Mouse (Mus musculus) erythroid progenitor cell, adult 5-6 weeks (primary cell): Measurements from ENCODE around the gene Grin2b. TPM values are rescaled to one million over a fixed set of nuclear protein-coding genes. Genes with fewer than 3 reads are reported as not detected.

Experiments
- ATAC-seq: replicated peaks from 2 replicates; pipeline ENCODE4 v1.8.0; 2016; ENCODE audit warnings: moderate number of reproducible peaks, mild to moderate bottlenecking, moderate TSS enrichment, inconsistent platforms; ENCODE audit not compliant: poor library complexity, low FRiP score, severe bottlenecking
- total RNA-seq, 2 experiments: library from RNA; stranded (forward) in 1 of 2; stranded (reverse) in 1 of 2; fragments of 150-400 nt in 1 of 2; fragments of 186-747, 209-891 nt in 1 of 2; gene quantifications; 2 replicates each; pipeline versions ENCODE4 v1.2.3 to v1.2.4; 2015 to 2017; ENCODE audit warnings: low replicate concordance in 2 of 2

Grin2b gene
- total RNA-seq, 2 experiments from 2014 or later = not detected

DNA sequence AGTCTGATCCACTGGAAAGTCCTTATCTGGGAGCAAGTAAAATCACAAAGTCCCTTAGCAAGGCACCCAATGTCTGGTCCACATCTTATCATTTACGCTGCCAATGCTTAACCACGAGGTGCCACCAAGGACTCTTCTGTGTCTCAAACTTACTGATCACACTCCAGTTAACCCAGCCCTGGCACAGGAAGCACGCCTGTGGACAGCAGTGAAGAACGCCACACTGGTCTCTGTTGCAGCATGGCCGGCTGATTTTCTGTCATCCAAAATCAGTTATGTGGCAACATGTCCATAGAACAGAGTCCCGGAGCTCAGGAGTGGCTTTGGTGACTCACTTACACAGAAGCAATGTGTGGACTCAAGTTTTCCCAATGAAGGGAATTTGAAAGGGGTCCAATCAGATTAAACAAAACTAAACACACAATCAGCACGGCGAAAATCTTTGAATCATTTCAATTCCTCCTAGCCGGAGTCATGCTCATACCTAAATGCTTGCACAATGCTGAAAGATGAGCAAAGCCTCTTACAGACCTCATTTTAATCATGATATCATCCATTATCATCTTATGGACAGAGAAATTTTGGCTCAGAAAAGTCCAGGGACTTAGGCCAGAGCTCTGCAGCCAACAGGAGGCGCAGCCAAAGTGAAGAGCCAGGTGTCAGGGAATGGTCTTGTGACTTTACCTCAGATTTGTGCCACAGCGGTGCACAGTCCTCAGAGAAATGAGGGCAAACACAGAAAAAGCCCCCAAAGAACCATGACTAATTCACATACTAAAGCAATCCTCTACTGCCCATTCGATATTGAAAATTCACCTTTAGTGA lies 159.5 kb downstream of the Grin2b start:
- no peak for ATAC-seq

- ATAC-seq = no peak
Measured at GRCm38 (mm10) chr6:136011533-136011932, 161.8 kb downstream of the Grin2b start.

- ATAC-seq = no peak
Measured at GRCm38 (mm10) chr6:136011038-136011311, 162.3 kb downstream of the Grin2b start.

DNA sequence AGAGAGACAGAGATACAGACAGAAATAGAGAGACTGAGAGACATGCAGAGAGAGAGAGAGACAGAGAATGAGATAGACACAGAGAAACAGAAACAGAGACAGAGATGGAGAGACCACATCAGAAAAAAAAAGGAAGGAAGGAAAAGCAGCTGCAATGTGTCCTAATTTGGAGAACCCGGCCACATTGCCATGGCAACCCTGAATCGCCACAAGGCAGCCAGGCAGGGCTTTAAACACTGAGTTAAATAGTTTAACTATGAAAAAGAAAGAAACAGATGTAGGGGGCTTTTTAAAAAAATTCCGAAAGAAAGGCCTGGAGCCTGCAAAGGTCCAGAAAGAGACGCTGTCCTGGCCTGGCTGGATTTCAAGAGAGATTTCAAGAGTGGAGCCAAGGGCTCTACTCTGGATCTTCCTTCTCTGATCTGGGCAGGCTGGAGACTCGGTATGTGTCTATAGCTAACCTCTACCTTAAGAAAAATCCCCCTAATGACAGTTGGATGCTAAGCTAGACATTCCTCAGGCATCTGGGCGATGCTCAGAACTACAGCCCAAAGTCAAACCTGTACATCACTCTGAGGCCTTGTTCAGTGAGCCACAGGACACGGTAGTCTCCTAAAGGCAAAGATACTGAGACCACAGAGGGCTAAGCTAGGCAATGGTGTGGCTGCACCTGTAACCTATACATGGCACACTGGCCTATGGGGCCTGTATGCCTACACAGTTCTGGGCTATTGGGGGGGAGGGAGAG lies 162.8 kb downstream of the Grin2b start:
- ATAC-seq = no peak

- ATAC-seq = no peak
Measured at GRCm38 (mm10) chr6:136008120-136008519, 165.2 kb downstream of the Grin2b start.

DNA sequence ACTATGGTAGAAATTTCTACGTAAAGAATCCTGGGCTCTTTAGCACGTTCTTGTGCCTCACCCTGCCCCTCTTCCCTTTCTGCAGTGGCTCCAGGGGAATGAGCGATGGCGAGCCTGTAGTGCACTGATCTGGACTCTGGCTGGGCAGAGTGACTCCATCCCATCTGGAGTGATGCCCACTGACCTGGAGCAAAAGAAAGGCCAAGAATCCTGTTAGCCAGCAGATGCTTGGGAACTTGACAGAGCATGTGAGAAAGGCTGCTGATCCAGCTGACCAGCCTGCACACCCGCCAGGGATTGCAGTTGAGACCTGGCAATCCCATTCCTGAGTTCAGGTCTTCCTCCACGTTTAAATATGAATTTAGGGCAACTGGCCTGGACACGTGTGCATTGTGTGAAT lies 178.6 kb downstream of the Grin2b start:
- ATAC-seq = no peak

DNA sequence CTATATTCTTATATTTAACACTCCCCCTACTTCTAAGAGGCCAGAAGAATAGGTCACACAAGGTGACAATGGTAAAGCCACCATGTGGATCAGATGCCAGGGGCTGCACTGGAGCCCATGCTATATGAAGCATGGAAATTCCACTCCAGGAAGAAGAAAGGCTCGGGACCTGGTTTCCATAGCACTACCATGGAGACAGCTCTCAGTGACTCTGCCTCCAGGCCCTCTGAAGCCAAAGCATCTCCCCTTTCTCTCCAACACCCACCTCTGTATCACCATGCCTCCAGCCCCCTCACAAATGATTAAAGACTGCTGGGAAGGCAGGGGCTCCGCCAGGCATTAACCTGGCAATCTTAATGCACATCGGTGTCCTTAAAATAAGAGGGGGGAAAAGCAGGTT lies 179.4 kb downstream of the Grin2b start:
- ATAC-seq = no peak

DNA sequence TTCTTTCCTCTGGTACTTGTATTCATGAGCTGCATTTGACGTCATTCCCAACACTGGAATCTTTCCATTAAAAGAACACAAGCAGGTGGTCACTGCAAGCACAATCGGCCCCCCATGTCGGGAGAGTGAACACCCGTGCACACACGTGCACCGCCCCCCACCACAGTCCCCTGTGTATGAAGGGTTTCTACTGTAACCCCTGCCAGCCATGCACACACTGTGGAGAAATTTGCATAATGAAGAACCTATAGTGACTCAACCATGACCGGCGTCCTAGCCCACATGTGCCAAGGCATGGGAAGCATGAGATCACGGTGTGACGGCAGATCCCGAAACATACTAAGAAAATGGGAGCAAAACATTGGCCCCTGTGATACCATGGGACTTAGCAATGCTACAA lies 179.9 kb downstream of the Grin2b start:
- no peak for ATAC-seq

DNA sequence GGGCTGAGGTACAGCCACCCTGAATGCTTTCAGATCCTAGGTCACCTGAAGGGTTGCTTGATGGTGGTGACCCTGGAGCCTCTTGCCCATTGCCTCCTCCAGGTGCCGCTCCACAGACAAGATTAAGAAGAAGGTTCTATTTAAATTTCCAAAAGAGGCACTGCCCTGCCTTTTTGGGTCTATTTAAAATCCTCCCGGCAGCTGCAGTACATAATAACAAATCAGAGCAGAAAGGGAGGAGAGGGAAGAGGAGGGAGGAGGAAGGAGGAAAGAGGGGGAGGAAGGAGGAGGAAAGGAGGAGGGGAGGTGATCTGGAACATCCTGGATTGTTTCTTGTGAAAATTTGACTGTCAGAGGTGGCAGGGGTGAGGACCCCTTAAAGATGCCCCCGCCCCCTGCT lies 197.2 kb downstream of the Grin2b start:
- ATAC-seq = no peak

DNA sequence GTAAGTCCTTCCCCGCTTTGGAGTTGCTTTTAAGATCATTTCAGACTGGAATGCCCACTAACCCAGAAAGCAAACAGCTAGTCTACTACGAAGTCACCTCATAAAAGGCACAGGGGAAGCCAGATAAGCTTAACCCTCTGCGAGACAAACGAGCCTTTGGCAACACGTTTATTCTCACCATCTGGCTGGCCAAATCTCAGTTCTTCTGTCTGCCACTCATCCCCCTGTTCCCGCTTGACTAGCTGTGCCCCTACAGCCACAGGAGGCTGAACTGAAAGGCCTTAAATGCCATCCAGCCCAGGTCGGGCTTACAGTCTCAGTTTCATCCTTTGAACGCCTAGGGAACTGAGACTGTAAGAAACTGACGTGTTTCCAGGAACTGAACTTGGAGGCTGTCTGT lies 200.8 kb downstream of the Grin2b start:
- ATAC-seq = no peak

DNA sequence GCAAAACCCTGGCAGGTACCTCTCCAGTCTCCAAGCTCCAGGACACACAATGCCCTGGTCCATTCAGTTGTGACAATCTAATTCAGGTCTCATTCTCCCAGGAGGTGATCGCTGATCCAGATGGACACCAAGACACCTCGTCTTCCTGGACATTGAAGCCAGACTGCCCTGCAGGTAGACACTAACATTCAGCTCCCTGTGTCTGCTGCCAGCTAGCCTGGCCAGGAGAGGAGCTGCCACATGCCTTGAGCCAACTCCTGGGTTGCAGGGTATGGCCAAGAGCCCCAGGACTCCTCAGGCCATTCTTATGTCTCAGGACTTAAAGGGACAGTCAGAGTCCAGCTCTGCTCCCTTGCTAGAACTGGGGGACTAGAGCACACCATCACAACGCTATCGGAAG lies 201.8 kb downstream of the Grin2b start:
- no peak for ATAC-seq

DNA sequence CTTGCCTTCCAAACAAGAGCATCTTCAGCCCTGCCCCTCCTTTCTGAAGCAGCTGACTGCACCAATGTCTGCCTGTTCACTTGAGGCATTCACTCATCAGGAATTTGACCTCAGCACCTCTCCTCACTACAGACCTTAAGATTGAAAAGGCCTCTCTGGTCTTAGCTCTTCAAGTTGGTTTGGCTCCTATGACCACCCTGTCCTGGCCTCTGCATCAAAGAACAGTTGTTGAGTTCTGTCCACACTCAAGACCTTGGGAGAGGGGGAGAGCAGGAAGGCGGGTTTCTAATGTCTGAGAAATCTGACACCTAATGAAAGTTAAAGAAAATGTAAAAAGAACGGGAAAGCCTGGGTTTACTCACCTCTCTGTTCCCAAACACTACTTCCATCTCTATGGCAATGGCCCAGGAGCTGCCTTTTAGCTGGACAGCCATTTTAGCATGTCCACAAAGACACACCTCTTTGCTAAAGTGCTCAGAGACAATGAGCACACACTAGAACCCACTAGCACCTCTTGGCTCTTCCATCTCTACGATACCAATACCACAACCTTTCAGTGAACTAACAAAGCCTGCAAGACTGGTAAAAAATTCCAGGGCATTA lies 202.5 kb downstream of the Grin2b start:
- ATAC-seq = no peak

DNA sequence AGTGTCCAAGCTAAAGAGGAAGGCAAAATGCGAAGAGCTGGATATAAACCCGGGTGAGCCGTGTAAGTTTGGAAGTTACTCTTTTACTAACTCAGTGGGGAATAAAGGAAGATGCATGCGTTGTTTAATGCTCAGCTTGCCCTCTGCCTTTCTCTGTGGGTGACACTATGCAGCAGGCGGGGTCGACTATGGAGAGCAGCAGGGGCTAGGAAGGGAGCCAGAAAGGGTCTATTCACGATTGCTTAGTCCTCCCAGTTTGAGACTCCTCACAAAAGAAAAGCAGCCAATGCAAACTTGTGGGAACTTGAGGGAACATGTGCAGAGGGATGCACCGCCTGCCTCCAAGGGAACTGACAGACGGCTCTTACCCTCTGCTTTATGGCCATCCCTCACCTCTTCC lies 211.5 kb downstream of the Grin2b start:
- ATAC-seq = no peak

DNA sequence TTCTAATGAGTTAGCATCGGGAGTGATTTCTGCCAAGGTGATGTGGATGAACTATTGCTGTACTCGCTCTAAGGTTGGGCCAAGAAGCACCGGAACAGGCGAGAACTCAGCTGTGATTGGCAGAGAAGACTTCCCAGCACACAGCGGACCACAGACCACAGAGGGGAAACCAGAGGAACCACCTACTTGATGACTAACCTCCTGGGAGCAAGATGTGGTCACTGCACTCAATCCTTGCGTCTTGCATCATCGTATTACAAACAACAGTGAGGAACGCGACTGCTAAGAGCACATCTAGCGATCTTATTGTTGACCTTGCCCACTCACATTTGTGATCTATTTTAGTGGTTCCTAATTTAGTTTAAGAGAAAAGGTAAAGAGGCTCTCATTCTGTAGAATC lies 213.7 kb downstream of the Grin2b start:
- no peak for ATAC-seq

DNA sequence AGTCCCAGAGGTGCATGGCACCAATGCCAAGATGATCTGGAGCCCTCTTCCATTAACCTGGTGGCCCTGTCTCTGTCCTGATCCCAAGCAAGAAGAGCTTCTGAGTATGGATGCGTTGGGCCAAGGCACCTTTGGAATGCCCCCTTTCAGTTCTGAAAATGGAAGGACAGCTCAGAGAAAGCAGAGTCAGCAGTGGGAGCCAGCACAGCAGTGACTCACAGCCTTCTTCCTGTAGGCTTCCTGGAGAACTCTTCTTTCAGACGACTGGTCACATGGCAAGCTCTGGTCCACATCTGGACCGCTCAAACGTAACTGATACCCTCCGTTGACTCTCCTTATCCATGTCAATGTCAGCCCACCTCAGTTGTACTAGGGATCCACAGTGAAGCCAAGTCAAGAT lies 221.6 kb downstream of the Grin2b start:
- no peak for ATAC-seq

GRCm38 (mm10) chr6:135945511-135945910 lies 227.8 kb downstream of the Grin2b start:
- no peak for ATAC-seq

DNA sequence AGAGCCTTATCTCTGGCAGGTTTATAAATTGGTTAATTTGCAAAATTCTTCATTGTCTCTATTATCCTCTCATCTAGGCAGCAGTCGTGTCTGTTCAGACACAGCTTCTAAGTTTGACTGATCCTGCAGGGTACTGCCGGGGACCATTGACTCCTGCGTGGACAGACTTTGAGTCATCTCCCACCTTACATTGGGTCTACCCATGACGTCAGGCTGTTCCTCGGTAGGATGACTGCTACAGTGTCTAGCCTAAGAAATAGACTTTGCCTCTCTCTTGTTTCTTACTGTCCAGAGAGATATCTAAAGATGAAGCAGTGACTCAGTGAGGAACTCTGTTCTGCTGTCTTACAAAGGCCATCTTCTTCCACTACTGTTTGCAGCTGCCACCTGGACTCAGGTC lies 229.0 kb downstream of the Grin2b start:
- no peak for ATAC-seq

DNA sequence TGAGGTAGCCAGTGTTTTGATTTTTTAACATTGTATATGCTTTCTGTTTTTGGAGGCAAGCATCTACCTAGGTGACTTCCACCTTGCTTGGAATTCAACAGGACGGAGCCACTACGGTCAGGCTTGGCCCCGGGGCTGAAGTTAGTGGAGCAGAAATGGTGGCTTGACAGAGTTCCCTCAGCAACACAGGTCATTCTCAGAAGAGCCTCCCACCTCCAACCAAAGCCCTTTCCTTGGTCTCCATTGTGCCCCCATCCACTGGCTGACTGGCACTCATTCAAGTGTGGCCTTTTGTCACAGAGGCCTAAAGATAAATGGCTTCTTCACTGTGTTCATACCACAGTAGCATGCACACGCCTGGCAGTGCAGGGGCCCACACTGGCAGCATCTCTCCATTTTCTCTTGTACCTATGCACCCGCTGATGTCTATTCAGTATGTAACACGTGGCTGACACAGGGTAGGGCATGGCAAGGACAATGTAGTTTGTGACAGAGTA lies 230.1 kb downstream of the Grin2b start:
- ATAC-seq = no peak

DNA sequence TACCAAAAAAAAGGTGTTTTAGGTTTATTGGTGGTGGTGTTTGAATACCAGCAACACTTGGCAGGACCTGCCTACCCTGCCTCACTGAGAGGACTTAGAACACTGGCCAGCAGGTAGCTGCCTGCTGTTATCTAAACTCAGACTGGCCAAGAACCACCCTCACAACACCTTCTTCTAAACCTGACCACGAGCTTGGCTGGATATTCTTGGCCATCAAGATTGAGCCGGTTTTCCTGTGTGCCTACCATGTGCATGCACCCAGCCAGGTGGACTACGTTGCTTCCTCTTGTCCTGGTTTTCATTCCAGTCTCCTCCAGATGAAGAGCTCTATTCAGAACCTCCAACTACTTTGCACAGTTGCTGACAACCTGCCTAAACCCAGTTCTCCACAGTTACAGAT lies 240.4 kb downstream of the Grin2b start:
- no peak for ATAC-seq

DNA sequence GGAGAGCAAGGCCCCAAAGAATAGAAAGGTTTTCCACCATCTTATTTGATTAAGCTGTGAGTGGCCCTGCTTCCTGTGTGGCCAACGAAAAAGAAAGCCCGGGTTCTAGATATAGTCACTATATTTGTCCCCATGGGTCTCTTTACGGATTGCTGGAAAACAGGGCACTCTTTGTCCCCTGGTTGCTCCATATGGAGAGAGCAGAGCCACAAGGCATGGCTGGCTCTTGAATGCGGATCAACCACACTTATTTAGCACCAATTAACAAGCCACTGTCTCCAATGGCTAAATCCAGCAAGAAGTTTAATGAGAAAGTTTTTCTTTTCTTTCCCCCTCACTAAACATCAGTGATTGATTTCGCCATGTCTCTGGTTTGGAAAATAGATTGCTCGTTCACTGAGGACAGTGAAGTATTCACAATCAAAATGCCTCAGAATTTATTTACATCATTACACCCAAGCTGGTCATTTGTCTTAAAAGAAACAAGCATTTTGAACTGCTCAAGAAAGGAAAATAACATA lies 240.9 kb downstream of the Grin2b start:
- no peak for ATAC-seq

DNA sequence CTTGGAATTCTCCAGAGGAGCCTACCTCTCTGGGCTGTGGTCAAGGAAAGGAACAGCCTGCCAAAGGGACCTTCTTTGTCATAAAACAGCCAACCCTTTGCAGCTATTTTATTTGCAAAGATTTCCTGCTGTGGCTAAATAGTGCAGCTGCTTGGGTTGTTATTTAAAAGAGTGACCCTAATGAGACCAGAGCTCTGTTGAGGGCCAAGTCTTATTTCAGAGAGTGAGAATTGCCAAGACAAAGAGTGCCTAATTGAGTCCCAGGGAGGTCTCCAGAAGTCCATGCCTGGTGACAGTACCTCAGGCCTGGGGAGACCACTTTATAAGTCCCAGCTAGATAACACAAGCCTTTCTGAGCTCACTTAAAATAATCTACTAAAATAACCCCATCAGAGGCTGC lies 255.6 kb downstream of the Grin2b start:
- ATAC-seq = no peak
